In genomic region chr5:35981976-35982375, GRCm38 (mm10) we compare ENCODE assay signal across 8 mouse cellular contexts.
DNase-seq lines count a peak whose midpoint lies in the region; ATAC-seq and TF ChIP-seq lines count a peak whose summit lies in the region.
"Had no signal": no experiment of that assay in that cellular context is flagged by ENCODE, and none has a peak within 500 bp of the region (broad histone marks: within the 10 kb centered on the region; RNA-seq: fewer than 3 reads in every experiment).

No protein-coding gene starts in this region.

- H3K9me3 ChIP-seq in forebrain, embryonic 10.5 days, result no peaks in the 10 kb centered on the region
- H3K9me3 ChIP-seq in hindbrain, embryonic 14.5 days (ENCODE audit: control insufficient read depth, low read length), result no peaks in the 10 kb centered on the region
- H3K9me3 ChIP-seq in midbrain, embryonic 14.5 days (ENCODE audit: control insufficient read depth, low read length), result no peaks in the 10 kb centered on the region
- H3K9me3 ChIP-seq: megakaryocyte, embryonic 14.5 days had no signal

- WGBS in forebrain, embryonic 10.5 days, result 44% methylated on average over 4 of the region's 4 CpGs
- WGBS in hindbrain, embryonic 14.5 days, result 44% methylated on average over 4 of the region's 4 CpGs
- 41% methylated on average over 4 of the region's 4 CpGs for WGBS in midbrain, embryonic 14.5 days
- WGBS in spleen, adult 2 months, result 44% methylated on average over 4 of the region's 4 CpGs

- H3K4me1 ChIP-seq in forebrain, embryonic 10.5 days, result no peaks in the 10 kb centered on the region
- H3K4me1 ChIP-seq in hindbrain, embryonic 14.5 days (replicated peaks; ENCODE audit: control insufficient read depth, insufficient read depth, low read length), result no peaks in the 10 kb centered on the region
- H3K4me1 ChIP-seq in midbrain, embryonic 14.5 days (ENCODE audit: control insufficient read depth, insufficient read depth, low read length), result no peaks in the 10 kb centered on the region
- H3K4me1 ChIP-seq in spleen, adult 2 months (ENCODE audit: control insufficient read depth, insufficient read depth, insufficient read length), result no peaks in the 10 kb centered on the region
- H3K4me1 ChIP-seq: megakaryocyte, embryonic 14.5 days had no signal

- no peak overlapping the region for H3K27ac ChIP-seq in forebrain, embryonic 10.5 days
- no peak overlapping the region for H3K27ac ChIP-seq in hindbrain, embryonic 14.5 days
- H3K27ac ChIP-seq in midbrain, embryonic 14.5 days (replicated peaks; ENCODE audit: low read depth, low read length), result no peak overlapping the region
- H3K27ac ChIP-seq in spleen, adult 2 months (ENCODE audit: insufficient read depth, low read length), result no peak overlapping the region

- TF ChIP-seq CTCF in spleen, adult 2 months (IDR thresholded peaks at IDR 0.05; ENCODE audit: extremely low read depth, insufficient read depth, insufficient read length, insufficient replicate concordance), result peak; percentile 96

- H3K9ac ChIP-seq in hindbrain, embryonic 14.5 days, result no peak overlapping the region
- no peak overlapping the region for H3K9ac ChIP-seq in midbrain, embryonic 14.5 days (replicated peaks; ENCODE audit: low read length)

- ATAC-seq in hindbrain, embryonic 14.5 days (ENCODE audit: low FRiP score), result no peak; the same call in 1 of the 2 replicates
- 0 out of 2 replicates have a peak, but pooled peaks have one; percentile 58 for ATAC-seq in midbrain, embryonic 14.5 days (ENCODE audit: low FRiP score, low TSS enrichment)

- DNase-seq in Muller cell, postnatal 12 days (ENCODE audit: inconsistent ontology term), result peak; percentile 68
- peak; percentile 87 for DNase-seq in brain, adult 2 months (ENCODE audit: low read depth, low spot score)
- peak; percentile 76 for DNase-seq in forebrain, embryonic 10.5 days (ENCODE audit: extremely low spot score, low spot score)
- peak; percentile 91 for DNase-seq in hindbrain, embryonic 14.5 days (ENCODE audit: low spot score)
- peak; percentile 84 to 91 for DNase-seq in left cerebral cortex, postnatal 14 days (ENCODE audit: low spot score in 2 of 2)
- peak; percentile 89 for DNase-seq in midbrain, embryonic 14.5 days
- DNase-seq in spleen, adult 2 months (ENCODE audit: low read depth in 1 of 2, low spot score in 2 of 2), result peak; percentile 17 to 72

- no peaks in the 10 kb centered on the region for H3K27me3 ChIP-seq in forebrain, embryonic 10.5 days (ENCODE audit: poor library complexity, severe bottlenecking)
- H3K27me3 ChIP-seq in hindbrain, embryonic 14.5 days (ENCODE audit: control insufficient read depth, insufficient read depth, low read length), result no peaks in the 10 kb centered on the region
- no peaks in the 10 kb centered on the region for H3K27me3 ChIP-seq in midbrain, embryonic 14.5 days (ENCODE audit: control insufficient read depth, insufficient read depth, low read length)
- no peaks in the 10 kb centered on the region for H3K27me3 ChIP-seq in spleen, adult 2 months (ENCODE audit: control insufficient read depth, insufficient read depth, low read length)

- TF ChIP-seq POLR2A in spleen, adult 2 months (IDR thresholded peaks at IDR 0.05; ENCODE audit: low read depth, low read length), result no peak

- no peak overlapping the region for H3K4me3 ChIP-seq in forebrain, embryonic 10.5 days
- no peak overlapping the region for H3K4me3 ChIP-seq in hindbrain, embryonic 14.5 days (replicated peaks; ENCODE audit: low read length)
- no peak overlapping the region for H3K4me3 ChIP-seq in midbrain, embryonic 14.5 days (replicated peaks; ENCODE audit: low read depth, low read length)
- H3K4me3 ChIP-seq in spleen, adult 2 months (ENCODE audit: extremely low read depth, insufficient read depth, insufficient read length), result no peak overlapping the region
- H3K4me3 ChIP-seq: megakaryocyte, embryonic 14.5 days had no signal

- intact Hi-C loops in left cerebral cortex, postnatal 14 days (cut with DNase I), result loop anchor here (10.0 kb wide), 1 partner anchor 763 kb away; the partner anchor contains the start of gene Bloc1s4

- H3K4me2 ChIP-seq in hindbrain, embryonic 14.5 days (replicated peaks), result no peak overlapping the region
- no peak overlapping the region for H3K4me2 ChIP-seq in midbrain, embryonic 14.5 days (ENCODE audit: low read length)

- H3K36me3 ChIP-seq in forebrain, embryonic 10.5 days (replicated peaks), result peaks cover 44% of the 10 kb centered on the region
- H3K36me3 ChIP-seq in hindbrain, embryonic 14.5 days (replicated peaks; ENCODE audit: control insufficient read depth, insufficient read depth), result peaks cover 74% of the 10 kb centered on the region
- peaks cover 66% of the 10 kb centered on the region for H3K36me3 ChIP-seq in midbrain, embryonic 14.5 days (ENCODE audit: control insufficient read depth, insufficient read depth, low read length)
- peaks cover under 1% of the 10 kb centered on the region; the same call in 1 of the 2 replicates for H3K36me3 ChIP-seq in spleen, adult 2 months (ENCODE audit: control insufficient read depth, insufficient read depth, low read length)
